Mouse (Mus musculus): ENCODE results near the gene Cacng5. TPM values are rescaled to one million over a fixed set of nuclear protein-coding genes. Genes with fewer than 3 reads are reported as not detected.

Cacng5 gene
- polyA plus RNA-seq, 1 experiment from 2014 or later: 0.16 TPM

DNA sequence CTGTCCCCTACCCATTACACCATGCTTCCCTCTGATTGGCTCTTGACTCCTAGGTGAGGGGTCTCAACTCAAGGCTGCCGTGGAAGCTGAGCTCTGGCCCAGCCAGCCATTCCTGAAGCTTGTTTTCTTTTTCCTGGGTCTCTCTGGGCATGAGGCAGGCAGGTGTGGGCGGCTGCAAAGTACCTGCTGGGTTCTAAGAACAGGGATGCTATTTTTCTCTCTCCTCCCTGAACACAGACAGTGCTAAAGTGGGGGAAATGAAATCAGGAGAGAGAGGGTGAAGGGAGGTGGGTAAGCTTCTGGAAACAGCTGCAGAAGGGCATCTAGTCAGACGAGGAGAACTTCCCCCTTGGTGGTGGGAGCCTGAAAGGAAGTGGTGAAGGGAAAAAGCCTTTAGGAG lies 14.9 kb upstream of the Cacng5 start:
- no peaks in the 10 kb centered on the region for H3K4me1 ChIP-seq (replicated peaks)
- 28% methylated on average over 3 of the region's 3 CpGs for WGBS (ENCODE audit: insufficient replicate concordance)
- H3K27ac ChIP-seq: no peak overlapping the region
- H3K9ac ChIP-seq: no peak overlapping the region
- DNase-seq (no peak), ATAC-seq (ENCODE audit: low read depth) (no peak)
- no peak overlapping the region for H3K4me2 ChIP-seq
- H3K27me3 ChIP-seq: no peaks in the 10 kb centered on the region
- H3K36me3 ChIP-seq: no peaks in the 10 kb centered on the region
- H3K9me3 ChIP-seq (replicated peaks): no peaks in the 10 kb centered on the region
- no peak overlapping the region for H3K4me3 ChIP-seq (replicated peaks)

DNA sequence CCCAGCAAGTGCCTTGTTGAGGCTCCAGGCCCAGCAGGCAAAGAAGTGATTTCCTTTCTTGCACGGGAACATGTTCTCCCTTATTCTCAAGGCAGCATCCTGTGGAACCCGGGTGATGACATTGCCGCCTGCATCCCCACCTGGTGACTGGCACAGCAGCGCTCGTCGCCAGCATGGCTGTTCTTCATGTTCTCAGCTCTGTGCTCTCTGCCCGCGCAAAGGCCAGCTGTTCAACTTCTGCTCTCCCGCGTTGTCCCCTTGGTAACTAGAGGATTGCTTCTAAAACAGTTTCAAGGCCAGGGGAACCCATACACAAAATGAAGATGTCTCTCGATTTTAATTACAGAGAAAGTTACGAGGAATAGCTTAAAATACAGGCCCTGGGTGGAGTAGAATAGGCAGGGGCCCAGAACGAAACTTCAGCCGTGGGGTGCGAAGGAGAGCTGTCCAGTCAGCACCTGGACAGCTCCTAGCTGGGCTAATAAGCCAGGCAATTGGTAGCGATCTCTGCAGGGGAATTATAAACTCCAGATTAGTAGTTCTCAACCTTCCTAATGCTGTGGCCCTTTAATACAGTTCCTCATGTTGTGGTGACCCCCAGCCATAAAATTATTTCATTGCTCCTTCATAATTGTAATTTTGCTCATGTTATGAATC lies 5.1 kb upstream of the Cacng5 start:
- DNase-seq (no peak), ATAC-seq (ENCODE audit: low read depth) (no peak)
- H3K27ac ChIP-seq: no peak overlapping the region
- no peak overlapping the region for H3K4me2 ChIP-seq
- H3K4me1 ChIP-seq (replicated peaks): no peaks in the 10 kb centered on the region
- no peak overlapping the region for H3K4me3 ChIP-seq (replicated peaks)
- H3K9ac ChIP-seq: no peak overlapping the region
- H3K36me3 ChIP-seq: no peaks in the 10 kb centered on the region
- H3K9me3 ChIP-seq (replicated peaks): no peaks in the 10 kb centered on the region
- H3K27me3 ChIP-seq: peaks cover 15% of the 10 kb centered on the region
- 36% methylated on average over 16 of the region's 16 CpGs for WGBS (ENCODE audit: insufficient replicate concordance)

DNA sequence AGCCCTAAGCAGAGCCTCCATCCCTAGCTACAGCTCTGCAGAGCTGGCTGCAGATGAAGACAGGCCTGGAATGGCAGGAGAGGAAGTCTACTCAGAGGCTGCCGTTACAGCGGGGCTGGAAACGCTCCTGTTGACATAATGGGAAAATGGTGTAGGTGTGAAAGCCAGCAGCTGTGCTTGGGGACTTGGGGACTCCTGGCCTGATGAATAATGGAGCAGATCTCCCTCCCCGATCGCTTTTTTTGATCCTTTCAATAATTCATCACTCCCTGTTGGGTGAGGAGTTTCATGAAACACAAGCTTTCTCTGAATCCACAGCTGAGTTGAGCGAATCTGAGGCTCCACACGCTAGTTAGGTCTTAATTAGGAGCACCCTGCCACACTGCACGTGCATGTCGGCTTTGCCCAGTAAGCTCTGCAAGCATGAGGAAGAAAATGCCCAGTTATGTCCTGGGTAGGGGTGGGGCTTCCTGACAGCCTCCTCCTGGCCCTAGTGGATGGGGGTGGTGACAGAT lies 2.9 kb upstream of the Cacng5 start:
- Histone ChIP-seq H3K27me3 (peaks cover 25% of the 10 kb centered on the region), H3K9ac (no peak overlapping the region), H3K9me3 (replicated peaks) (no peaks in the 10 kb centered on the region), H3K36me3 (no peaks in the 10 kb centered on the region), H3K4me3 (replicated peaks) (no peak overlapping the region), H3K27ac (no peak overlapping the region), H3K4me1 (replicated peaks) (no peaks in the 10 kb centered on the region), H3K4me2 (no peak overlapping the region)
- no peak for ATAC-seq (ENCODE audit: low read depth)
- WGBS (ENCODE audit: insufficient replicate concordance): 49% methylated on average over 9 of the region's 9 CpGs
- no peak for DNase-seq

DNA sequence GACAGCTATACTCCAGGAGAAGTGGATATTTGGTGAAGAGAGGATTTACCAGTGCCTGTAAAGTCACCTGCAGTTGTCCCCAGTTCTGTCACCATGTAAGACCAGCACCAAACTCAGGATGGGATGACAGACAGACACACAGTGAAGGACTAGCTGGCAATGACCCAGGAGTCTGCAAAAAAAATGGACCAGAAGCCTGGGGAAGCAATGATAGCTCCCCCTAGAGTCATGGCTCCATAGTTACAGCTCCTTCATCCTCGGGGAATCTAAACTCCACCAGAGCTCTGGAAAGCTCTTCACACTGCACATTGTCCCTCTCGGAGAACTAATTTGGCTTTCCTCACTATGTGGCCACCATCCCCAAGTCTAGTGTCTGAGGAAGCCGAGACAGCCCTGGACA lies 1.5 kb downstream of the Cacng5 start:
- no peak overlapping the region for H3K9ac ChIP-seq
- H3K9me3 ChIP-seq (replicated peaks): no peaks in the 10 kb centered on the region
- H3K4me2 ChIP-seq: no peak overlapping the region
- H3K4me1 ChIP-seq (replicated peaks): no peaks in the 10 kb centered on the region
- peaks cover 22% of the 10 kb centered on the region for H3K27me3 ChIP-seq
- ATAC-seq (ENCODE audit: low read depth) (no peak), DNase-seq (no peak)
- 42% methylated on average over 3 of the region's 3 CpGs for WGBS (ENCODE audit: insufficient replicate concordance)
- H3K36me3 ChIP-seq: no peaks in the 10 kb centered on the region
- H3K4me3 ChIP-seq (replicated peaks): no peak overlapping the region
- H3K27ac ChIP-seq: no peak overlapping the region

DNA sequence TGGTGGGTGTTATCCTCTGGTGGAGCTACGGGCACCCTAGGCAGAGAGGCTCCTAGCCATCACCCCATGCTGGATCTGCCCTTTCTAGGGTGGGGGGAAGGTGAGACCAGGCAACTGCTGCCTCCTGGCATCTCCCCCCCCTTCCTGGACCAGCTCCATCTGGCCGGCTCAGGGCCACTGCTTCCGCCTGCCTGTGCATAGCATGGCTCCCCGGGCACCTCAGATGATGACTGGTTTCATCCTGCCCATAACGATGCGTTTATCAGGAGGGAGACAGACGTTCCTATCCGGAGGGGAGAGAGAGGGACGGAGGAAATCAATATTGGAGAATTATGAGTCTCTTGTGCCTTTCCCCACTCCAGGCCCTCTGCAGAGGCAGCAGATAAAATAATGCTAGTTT lies 9.5 kb downstream of the Cacng5 start:
- Histone ChIP-seq H3K4me1 (replicated peaks) (no peaks in the 10 kb centered on the region), H3K27me3 (no peaks in the 10 kb centered on the region), H3K9ac (no peak overlapping the region), H3K4me2 (no peak overlapping the region), H3K36me3 (no peaks in the 10 kb centered on the region), H3K27ac (no peak overlapping the region), H3K9me3 (replicated peaks) (no peaks in the 10 kb centered on the region), H3K4me3 (replicated peaks) (no peak overlapping the region)
- ATAC-seq (ENCODE audit: low read depth) (no peak), DNase-seq (no peak)
- 54% methylated on average over 9 of the region's 9 CpGs for WGBS (ENCODE audit: insufficient replicate concordance)

DNA sequence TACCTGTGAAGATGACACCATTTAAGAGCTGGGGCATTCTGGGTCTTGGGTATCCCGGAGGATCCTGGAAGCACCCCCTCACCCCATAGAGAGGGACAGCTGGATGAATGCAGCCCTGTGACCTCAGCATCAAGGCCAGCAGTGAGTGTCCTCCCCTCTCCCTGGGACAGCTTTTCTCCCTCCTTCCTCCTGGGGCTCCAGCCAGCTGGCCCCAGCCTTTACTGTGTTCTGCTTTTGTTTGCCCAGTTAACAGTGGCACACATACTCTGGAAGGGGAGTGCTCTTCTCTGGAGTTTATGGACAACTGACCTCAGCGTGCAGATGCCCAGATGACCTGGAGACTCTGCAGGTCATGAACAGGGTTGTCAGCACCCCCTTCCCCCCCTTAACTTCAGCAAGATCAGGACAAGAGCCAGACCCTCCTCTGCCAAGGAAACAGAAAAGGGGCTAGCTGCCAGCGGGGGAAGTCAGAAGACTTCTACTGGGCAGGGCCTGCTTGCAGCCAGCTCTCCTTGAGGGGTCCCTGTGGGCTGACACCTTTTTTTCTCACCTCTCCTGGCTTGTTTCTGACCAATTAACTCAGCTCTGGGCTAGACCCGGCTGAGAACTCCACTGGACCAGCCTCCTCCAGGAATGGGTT lies 10.8 kb downstream of the Cacng5 start:
- Histone ChIP-seq H3K4me2 (no peak overlapping the region), H3K9me3 (replicated peaks) (no peaks in the 10 kb centered on the region), H3K9ac (no peak overlapping the region), H3K27ac (no peak overlapping the region), H3K36me3 (no peaks in the 10 kb centered on the region), H3K4me1 (replicated peaks) (no peaks in the 10 kb centered on the region), H3K4me3 (replicated peaks) (no peak overlapping the region), H3K27me3 (no peaks in the 10 kb centered on the region)
- no peak for DNase-seq
- no peak for ATAC-seq (ENCODE audit: low read depth)
- WGBS (ENCODE audit: insufficient replicate concordance): 26% methylated on average over 4 of the region's 4 CpGs

DNA sequence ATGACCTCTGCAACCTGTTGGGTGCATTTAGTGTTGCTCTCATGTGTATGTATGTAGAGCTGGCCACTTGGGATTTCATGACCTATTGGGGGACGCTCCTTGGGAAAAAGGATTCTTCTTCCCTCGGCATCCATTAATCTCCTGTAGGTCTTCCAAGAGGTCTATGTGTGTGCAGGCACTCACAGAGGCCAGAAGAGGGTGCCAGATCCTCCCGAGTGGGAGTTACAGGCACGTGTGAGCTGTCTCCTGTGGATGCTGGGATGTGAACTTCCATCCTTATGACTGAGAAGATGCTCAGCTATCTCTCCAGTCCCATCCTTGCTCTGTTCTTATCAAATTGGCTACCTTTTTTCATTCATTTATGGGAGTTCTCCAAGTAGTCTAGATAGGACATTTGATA lies 14.4 kb downstream of the Cacng5 start:
- WGBS (ENCODE audit: insufficient replicate concordance): 31% methylated on average over 4 of the region's 4 CpGs
- Histone ChIP-seq H3K4me1 (replicated peaks) (no peaks in the 10 kb centered on the region), H3K27me3 (no peaks in the 10 kb centered on the region), H3K4me2 (no peak overlapping the region), H3K9ac (no peak overlapping the region), H3K9me3 (replicated peaks) (no peaks in the 10 kb centered on the region), H3K4me3 (replicated peaks) (no peak overlapping the region), H3K27ac (no peak overlapping the region), H3K36me3 (no peaks in the 10 kb centered on the region)
- ATAC-seq (ENCODE audit: low read depth): no peak
- no peak for DNase-seq

DNA sequence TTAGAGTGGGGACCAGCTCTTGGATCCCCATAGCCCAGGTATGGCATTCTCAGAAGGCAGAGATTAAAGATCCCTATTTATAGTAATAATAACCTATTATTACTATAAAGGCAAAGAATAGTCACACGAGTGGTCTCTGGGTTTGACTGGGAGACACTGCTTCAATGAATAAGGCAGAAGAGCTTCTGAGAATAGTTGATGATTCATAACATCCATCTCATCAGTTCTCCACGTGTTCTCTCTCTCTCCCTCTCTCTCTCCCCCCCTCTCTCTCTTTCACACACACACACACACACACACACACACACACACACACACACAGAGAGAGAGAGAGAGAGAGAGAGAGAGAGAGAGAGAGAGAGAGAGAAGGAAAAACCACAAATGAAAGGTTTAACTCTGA lies 16.2 kb downstream of the Cacng5 start:
- Histone ChIP-seq H3K27me3 (no peaks in the 10 kb centered on the region), H3K9ac (no peak overlapping the region), H3K4me1 (replicated peaks) (no peaks in the 10 kb centered on the region), H3K4me2 (no peak overlapping the region), H3K4me3 (replicated peaks) (no peak overlapping the region), H3K36me3 (no peaks in the 10 kb centered on the region), H3K9me3 (replicated peaks) (no peaks in the 10 kb centered on the region), H3K27ac (no peak overlapping the region)
- ATAC-seq (ENCODE audit: low read depth) (no peak), DNase-seq (no peak)
- 31% methylated on average over 2 of the region's 2 CpGs for WGBS (ENCODE audit: insufficient replicate concordance)

DNA sequence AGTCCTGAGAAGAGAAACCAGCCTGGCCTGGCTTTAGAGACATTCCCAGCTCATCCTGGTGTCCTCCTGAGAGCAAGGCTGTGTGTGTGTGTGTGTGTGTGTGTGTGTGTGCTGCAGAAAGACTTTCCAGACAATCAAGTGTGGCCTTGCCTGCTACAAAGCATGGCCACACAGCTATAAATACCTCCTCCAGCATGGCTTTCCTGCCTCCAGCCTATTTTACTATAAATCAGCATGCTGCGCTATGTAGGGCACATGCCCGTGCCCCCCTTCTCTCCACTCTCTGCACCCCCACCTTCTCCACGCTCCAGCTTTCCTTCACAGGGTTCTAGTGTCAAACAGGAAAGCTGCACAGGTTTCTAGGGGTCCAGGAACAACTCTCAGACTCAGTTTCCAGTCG lies 19.2 kb downstream of the Cacng5 start:
- no peak for DNase-seq
- Histone ChIP-seq H3K4me2 (no peak overlapping the region), H3K36me3 (no peaks in the 10 kb centered on the region), H3K9ac (no peak overlapping the region), H3K4me1 (replicated peaks) (no peaks in the 10 kb centered on the region), H3K27ac (no peak overlapping the region), H3K9me3 (replicated peaks) (no peaks in the 10 kb centered on the region), H3K27me3 (no peaks in the 10 kb centered on the region), H3K4me3 (replicated peaks) (no peak overlapping the region)
- 43% methylated on average over 4 of the region's 4 CpGs for WGBS (ENCODE audit: insufficient replicate concordance)
- no peak for ATAC-seq (ENCODE audit: low read depth)

DNA sequence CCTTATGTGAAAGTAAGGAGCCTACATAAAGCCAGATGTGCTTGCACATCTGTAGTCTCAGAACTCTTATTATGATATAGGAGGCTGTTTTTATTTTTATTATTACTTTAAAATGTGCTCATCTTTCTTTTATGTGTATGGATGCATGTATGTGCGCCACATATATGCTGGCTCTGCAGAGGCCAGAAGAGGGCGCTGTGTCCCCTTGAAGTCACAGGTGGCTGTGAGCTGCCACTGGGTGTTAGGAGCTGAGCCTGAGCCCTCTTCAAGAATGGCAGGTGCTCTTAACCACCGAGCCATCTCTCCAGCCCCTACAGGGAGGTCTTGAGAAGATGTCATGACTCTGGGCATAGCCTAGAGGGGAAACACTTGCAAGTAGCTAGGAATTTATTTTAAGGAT lies 23.5 kb downstream of the Cacng5 start:
- Histone ChIP-seq H3K4me1 (replicated peaks) (no peaks in the 10 kb centered on the region), H3K27ac (no peak overlapping the region), H3K27me3 (no peaks in the 10 kb centered on the region), H3K4me2 (no peak overlapping the region), H3K9me3 (replicated peaks) (no peaks in the 10 kb centered on the region), H3K36me3 (no peaks in the 10 kb centered on the region), H3K9ac (no peak overlapping the region), H3K4me3 (replicated peaks) (no peak overlapping the region)
- no peak for DNase-seq
- 67% methylated on average over 3 of the region's 3 CpGs for WGBS (ENCODE audit: insufficient replicate concordance)
- no peak for ATAC-seq (ENCODE audit: low read depth)

DNA sequence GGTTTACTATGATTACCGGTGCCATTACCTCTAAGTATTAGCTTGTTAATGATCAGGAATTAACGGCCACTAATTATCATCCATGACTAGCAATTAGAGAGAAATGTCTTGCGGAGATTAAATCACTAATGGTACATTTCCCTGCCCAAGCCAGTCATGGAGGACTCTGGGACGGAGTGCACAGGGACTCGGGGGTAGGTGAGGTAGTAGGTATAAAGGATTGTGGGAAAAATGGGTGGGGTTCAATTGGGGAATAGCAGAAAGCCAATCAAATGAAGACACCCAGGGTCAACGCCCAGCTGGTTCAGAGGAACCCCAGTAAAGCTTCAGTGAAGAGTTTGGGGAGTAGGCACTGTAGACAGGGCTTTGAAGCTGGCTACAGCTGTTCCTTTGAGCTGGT lies 27.5 kb downstream of the Cacng5 start:
- no peaks in the 10 kb centered on the region for H3K9me3 ChIP-seq (replicated peaks)
- no peak for ATAC-seq (ENCODE audit: low read depth)
- no peaks in the 10 kb centered on the region for H3K27me3 ChIP-seq
- H3K9ac ChIP-seq: no peak overlapping the region
- no peak overlapping the region for H3K4me3 ChIP-seq (replicated peaks)
- no peak overlapping the region for H3K27ac ChIP-seq
- no peak for DNase-seq
- H3K36me3 ChIP-seq: no peaks in the 10 kb centered on the region
- 65% methylated on average over 6 of the region's 6 CpGs for WGBS (ENCODE audit: insufficient replicate concordance)
- H3K4me1 ChIP-seq (replicated peaks): no peaks in the 10 kb centered on the region
- no peak overlapping the region for H3K4me2 ChIP-seq

DNA sequence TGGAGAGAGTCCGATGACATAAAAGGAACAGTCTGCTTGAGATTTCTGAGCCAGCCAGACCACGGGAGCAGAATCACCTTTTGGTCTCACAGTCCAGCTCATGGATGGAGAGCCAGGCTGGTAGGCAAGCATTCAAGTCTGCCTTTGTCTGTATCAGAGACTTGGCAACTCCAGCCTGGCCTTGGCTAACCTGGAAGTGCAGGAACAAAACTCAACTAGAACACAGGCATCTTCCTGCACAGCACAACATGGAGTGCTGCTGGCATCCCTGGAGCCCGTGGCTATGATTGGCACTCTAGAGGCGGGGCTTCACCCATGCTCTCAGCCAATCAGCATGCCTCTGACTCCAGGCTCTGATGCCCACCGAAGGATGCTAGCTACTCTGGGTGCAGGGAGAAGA lies 38.0 kb downstream of the Cacng5 start:
- Histone ChIP-seq H3K9ac (no peak overlapping the region), H3K9me3 (replicated peaks) (no peaks in the 10 kb centered on the region), H3K27ac (no peak overlapping the region), H3K4me1 (replicated peaks) (no peaks in the 10 kb centered on the region), H3K4me3 (replicated peaks) (no peak overlapping the region), H3K27me3 (no peaks in the 10 kb centered on the region), H3K4me2 (no peak overlapping the region), H3K36me3 (no peaks in the 10 kb centered on the region)
- 59% methylated on average over 5 of the region's 5 CpGs for WGBS (ENCODE audit: insufficient replicate concordance)
- ATAC-seq (ENCODE audit: low read depth) (no peak), DNase-seq (no peak)

Measured in liver, embryonic 13.5 days (tissue).